Mouse (Mus musculus) adrenal gland, postnatal 10 days (tissue): ENCODE data around the gene Hk1. TPM values are rescaled to one million over a fixed set of nuclear protein-coding genes. Genes with fewer than 3 reads are reported as not detected.
"Not testable (repeated sequence)": the region's sequence is repeated elsewhere in the genome, so short reads cannot be mapped to it uniquely, and the experiment has no call there.

Source experiments
- DNase-seq: peaks from one replicate; pipeline ENCODE4 v3.0.0; 2021; ENCODE audit warnings: mixed read lengths
- total RNA-seq, 2 experiments: library from RNA; stranded (reverse); gene quantifications; 2 replicates each; pipeline ENCODE4 v1.2.3; 2021

The Hk1 gene
- total RNA-seq, 2 experiments from 2014 or later = 27.3 to 38.4 TPM

GRCm38 (mm10) chr10:62340991-62341390 lies 38.7 kb downstream of the Hk1 start:
- DNase-seq = no peak

GRCm38 (mm10) chr10:62340095-62340731 lies 39.5 kb downstream of the Hk1 start:
- peak; percentile 98 for DNase-seq

- DNase-seq = peak; percentile 41
Observed at GRCm38 (mm10) chr10:62339211-62340094, 40.3 kb downstream of the Hk1 start.

- no peak for DNase-seq
Observed at GRCm38 (mm10) chr10:62338626-62339025, 41.1 kb downstream of the Hk1 start.

GRCm38 (mm10) chr10:62338176-62338575 lies 41.5 kb downstream of the Hk1 start:
- no peak for DNase-seq

- peak; percentile 21 for DNase-seq
Observed at GRCm38 (mm10) chr10:62336601-62337578, 42.8 kb downstream of the Hk1 start.

GRCm38 (mm10) chr10:62335423-62335776 lies 44.3 kb downstream of the Hk1 start:
- no peak for DNase-seq

GRCm38 (mm10) chr10:62334686-62335422 lies 44.9 kb downstream of the Hk1 start:
- no peak for DNase-seq

- DNase-seq = no peak
Observed at GRCm38 (mm10) chr10:62333269-62333668, 46.4 kb downstream of the Hk1 start.

- peak; percentile 52 for DNase-seq
Observed at GRCm38 (mm10) chr10:62332514-62332913, 47.2 kb downstream of the Hk1 start.

- DNase-seq = no peak
Observed at GRCm38 (mm10) chr10:62331771-62332170, 47.9 kb downstream of the Hk1 start.

- no peak for DNase-seq
Observed at GRCm38 (mm10) chr10:62331296-62331695, 48.4 kb downstream of the Hk1 start.

- DNase-seq = peak; percentile 57
Observed at GRCm38 (mm10) chr10:62329846-62330245, 49.9 kb downstream of the Hk1 start.

- no peak for DNase-seq
Observed at GRCm38 (mm10) chr10:62328886-62329412, 50.8 kb downstream of the Hk1 start.

- DNase-seq = no peak
Observed at GRCm38 (mm10) chr10:62327572-62328317, 52.0 kb downstream of the Hk1 start.

GRCm38 (mm10) chr10:62326818-62327571 lies 52.7 kb downstream of the Hk1 start:
- no peak for DNase-seq

GRCm38 (mm10) chr10:62326002-62326401 lies 53.7 kb downstream of the Hk1 start:
- DNase-seq = no peak

- not testable (repeated sequence) for DNase-seq
Observed at GRCm38 (mm10) chr10:62322821-62323220, 56.9 kb downstream of the Hk1 start.

GRCm38 (mm10) chr10:62321457-62321856 lies 58.3 kb downstream of the Hk1 start:
- no peak for DNase-seq
